Mouse (Mus musculus) kidney, embryonic 15.5 days (tissue): ENCODE results near the gene Rac1. TPM values are rescaled to one million over a fixed set of nuclear protein-coding genes. Genes with fewer than 3 reads are reported as not detected.

ENCODE experiments used
- ATAC-seq: fragments of 200-750 bp; cut with Nextera tagmentation; replicated peaks from 2 replicates; pipeline ENCODE4 v1.8.0; 2017; ENCODE audit warnings: moderate TSS enrichment; ENCODE audit not compliant: low FRiP score
- H3K27ac ChIP-seq: fragments of 300-500 bp; sonication (generic); 2 replicates; pipeline ENCODE4 v1.5.1; 2015; ENCODE audit warnings: mild to moderate bottlenecking, inconsistent platforms
- H3K27me3 ChIP-seq: fragments of 300-500 bp; sonication (generic); 2 replicates; pipeline ENCODE4 v1.6.1; 2015; ENCODE audit warnings: inconsistent platforms
- H3K36me3 ChIP-seq: fragments of 300-500 bp; sonication (generic); 2 replicates; pipeline ENCODE4 v1.6.1; 2015; ENCODE audit warnings: inconsistent platforms
- H3K4me1 ChIP-seq: fragments of 300-500 bp; sonication (generic); 2 replicates; pipeline ENCODE4 v1.6.1; 2015; ENCODE audit warnings: inconsistent platforms
- H3K4me2 ChIP-seq: fragments of 300-500 bp; sonication (generic); 2 replicates; pipeline ENCODE4 v1.6.1; 2015; ENCODE audit warnings: moderate library complexity, mild to moderate bottlenecking, inconsistent platforms
- H3K4me3 ChIP-seq: fragments of 300-500 bp; sonication (generic); replicated peaks from 2 replicates; pipeline ENCODE4 v1.5.1; 2015; ENCODE audit warnings: mild to moderate bottlenecking, inconsistent platforms
- H3K9ac ChIP-seq: fragments of 300-500 bp; sonication (generic); 2 replicates; pipeline ENCODE4 v1.6.1; 2015; ENCODE audit warnings: mild to moderate bottlenecking, inconsistent platforms
- H3K9me3 ChIP-seq: fragments of 300-500 bp; sonication (generic); replicated peaks from 2 replicates; pipeline ENCODE4 v1.6.1; 2016; ENCODE audit warnings: inconsistent platforms
- WGBS: fragments of 180-500 bp; shearing (Covaris S2); methylation state at CpG from one replicate; pipeline ENCODE4 v1.1.7; 2015; ENCODE audit warnings: mixed read lengths; 5-methylcytosine and 5-hydroxymethylcytosine counted together
- polyA plus RNA-seq: library from polyadenylated mRNA; unstranded; fragments of >200 nt; fragmentation: Nextera tagmentation; extraction: Ambion mirVana; gene quantifications from 2 replicates; pipeline ENCODE4 v1.2.1, GENCODE M21; 2015

The Rac1 gene
- polyA plus RNA-seq, 1 experiment from 2014 or later, result 459 TPM

- ATAC-seq, result no peak
- no peaks in the 10 kb centered on the region for H3K9me3 ChIP-seq
- 34% methylated on average over 23 of the region's 23 CpGs for WGBS
- no peak overlapping the region for H3K27ac ChIP-seq
- peak overlapping the region; percentile 64 for H3K4me3 ChIP-seq
- H3K27me3 ChIP-seq, result peaks cover 12% of the 10 kb centered on the region; the same call in 1 of the 2 replicates
- H3K4me2 ChIP-seq, result peak overlapping the region; percentile 94
- H3K4me1 ChIP-seq, result peaks cover 16% of the 10 kb centered on the region
- peaks cover 18% of the 10 kb centered on the region for H3K36me3 ChIP-seq
- peak overlapping the region; percentile 68 for H3K9ac ChIP-seq
Observed at GRCm38 (mm10) chr5:143465156-143466085, 62.4 kb downstream of the Rac1 start.

DNA sequence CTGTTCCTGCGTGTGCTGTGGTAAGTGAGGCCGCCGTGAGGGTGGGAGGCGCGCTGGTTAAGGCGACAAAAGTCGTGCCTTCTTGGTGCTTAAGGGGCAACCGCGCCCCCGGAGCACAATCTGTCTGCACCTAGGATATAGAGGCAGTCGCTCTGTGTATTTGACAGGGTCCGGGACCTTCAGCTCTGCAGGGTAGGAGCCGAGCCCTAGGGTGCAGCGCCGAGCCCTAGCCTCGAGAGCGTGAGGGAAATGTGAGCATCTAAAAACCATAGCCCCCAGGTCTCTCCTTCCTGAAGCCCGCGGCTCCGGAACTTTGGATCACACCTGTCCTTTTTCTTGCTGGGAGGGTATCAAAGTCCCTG, 63.1 kb downstream of the Rac1 start:
- Histone ChIP-seq H3K9ac (peak overlapping the region; percentile 68), H3K4me3 (peak overlapping the region; percentile 64), H3K27me3 (peaks cover 12% of the 10 kb centered on the region; the same call in 1 of the 2 replicates), H3K4me1 (peaks cover 16% of the 10 kb centered on the region), H3K27ac (0 out of 2 replicates have a peak overlapping the region, but pooled peaks have one; percentile 28), H3K9me3 (no peaks in the 10 kb centered on the region), H3K4me2 (peak overlapping the region; percentile 94), H3K36me3 (peaks cover 13% of the 10 kb centered on the region)
- peak; percentile 55 for ATAC-seq
- under 1% methylated on average over 20 of the region's 20 CpGs for WGBS

DNA sequence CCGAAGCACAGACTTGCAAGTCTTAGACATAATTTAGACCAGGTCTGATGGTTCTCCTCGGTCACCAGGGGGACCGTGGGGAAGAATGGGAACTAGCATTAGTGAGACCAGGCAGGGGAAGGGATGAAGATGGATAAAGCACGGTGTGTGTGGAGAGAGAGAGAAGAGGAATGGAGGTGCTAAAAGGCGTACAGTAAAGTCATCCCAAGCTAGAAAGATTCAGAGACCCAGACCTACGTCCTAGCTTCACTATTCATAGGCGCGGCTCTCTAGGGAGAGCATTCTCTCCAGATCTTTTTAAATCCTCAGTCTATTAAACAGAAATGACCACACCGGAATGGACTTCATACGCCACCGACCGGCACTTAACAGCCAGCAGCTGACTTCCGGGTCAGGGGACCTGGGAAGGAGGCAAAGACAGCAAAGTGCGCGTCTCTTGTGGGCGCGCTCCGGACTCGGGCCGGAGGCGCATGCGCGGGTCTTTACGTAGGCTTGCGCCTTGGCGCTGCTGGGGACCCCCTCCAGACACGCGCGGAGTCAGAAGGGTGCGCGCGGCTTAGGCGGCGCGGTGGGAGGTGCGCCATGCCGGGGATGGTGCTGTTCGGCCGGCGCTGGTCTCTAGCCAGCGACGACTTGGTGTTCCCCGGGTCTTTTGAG, 63.6 kb downstream of the Rac1 start, which contains the start of gene Daglb:
Daglb (plus strand) TSS at position 485 of the 657 bp plus-strand sequence.
- H3K27me3 ChIP-seq, result peaks cover 12% of the 10 kb centered on the region; the same call in 1 of the 2 replicates
- peak within 1 kb of the TSS; percentile 68 for H3K9ac ChIP-seq
- H3K4me1 ChIP-seq, result peaks cover 16% of the 10 kb centered on the region
- no peaks in the 10 kb centered on the region for H3K9me3 ChIP-seq
- peak within 1 kb of the TSS; percentile 64 for H3K4me3 ChIP-seq
- peak within 1 kb of the TSS; percentile 28; the same call in 1 of the 2 replicates for H3K27ac ChIP-seq
- peak; percentile 96 for ATAC-seq
- WGBS, result 2% methylated on average over 43 of the region's 43 CpGs
- peaks cover 8% of the 10 kb centered on the region for H3K36me3 ChIP-seq
- H3K4me2 ChIP-seq, result peak within 1 kb of the TSS; percentile 94

GRCm38 (mm10) chr5:143463671-143464070, 64.2 kb downstream of the Rac1 start:
- peaks cover 6% of the 10 kb centered on the region; the same call in 1 of the 2 replicates for H3K36me3 ChIP-seq
- peak overlapping the region; percentile 68; the same call in 1 of the 2 replicates for H3K9ac ChIP-seq
- H3K9me3 ChIP-seq, result no peaks in the 10 kb centered on the region
- H3K27me3 ChIP-seq, result peaks cover 12% of the 10 kb centered on the region; the same call in 1 of the 2 replicates
- no peak overlapping the region for H3K27ac ChIP-seq
- peak overlapping the region; percentile 64 for H3K4me3 ChIP-seq
- H3K4me1 ChIP-seq, result peaks cover 16% of the 10 kb centered on the region
- H3K4me2 ChIP-seq, result peak overlapping the region; percentile 94
- 78% methylated on average over 11 of the region's 11 CpGs for WGBS
- ATAC-seq, result no peak

Other genes starting within 250 kb of the Rac1 start
- 0.08 TPM in 2 replicates for gene Zfp853, start 234.4 kb downstream of the Rac1 start, polyA plus RNA-seq
- 39.9 and 43.6 TPM in 2 replicates for gene E130309D02Rik, start 212.7 kb downstream of the Rac1 start, polyA plus RNA-seq
- gene Zdhhc4, start 198.8 kb downstream of the Rac1 start, polyA plus RNA-seq, result 74.3 and 76.4 TPM in 2 replicates
- 0.14 TPM in 1 of 2 replicates, not detected in the other for gene Grid2ip, start 170.7 kb downstream of the Rac1 start, polyA plus RNA-seq
- gene Kdelr2, start 124.2 kb downstream of the Rac1 start, polyA plus RNA-seq, result 344 and 350 TPM in 2 replicates
- gene Daglb, start 63.5 kb downstream of the Rac1 start, polyA plus RNA-seq, result 7.1 and 8.6 TPM in 2 replicates
- 66.0 and 71.5 TPM in 2 replicates for gene Cyth3, start 94.4 kb upstream of the Rac1 start, polyA plus RNA-seq
- 17.9 and 19.0 TPM in 2 replicates for gene Usp42, start 204.2 kb upstream of the Rac1 start, polyA plus RNA-seq